Comparison of ENCODE assay signal across 16 mouse cellular contexts in genomic region chr14:114037063-114037462, GRCm38 (mm10).
"Had no signal": no experiment of that assay in that cellular context is flagged by ENCODE, and none has a peak within 500 bp of the region (broad histone marks: within the 10 kb centered on the region; RNA-seq: fewer than 3 reads in every experiment).

No protein-coding gene starts in this region.

- H3K4me2 ChIP-seq: limb, embryonic 12.5 days; liver, embryonic 13.5 days; lung, embryonic 15.5 days; midbrain, embryonic 12.5 days; neural tube, embryonic 13.5 days had no signal

- H3K4me3 ChIP-seq: limb, embryonic 12.5 days; liver, embryonic 13.5 days; lung, embryonic 15.5 days; megakaryocyte, embryonic 14.5 days; midbrain, embryonic 12.5 days; neural tube, embryonic 13.5 days had no signal

- H3K27me3 ChIP-seq: limb, embryonic 12.5 days; liver, embryonic 13.5 days; lung, embryonic 15.5 days; megakaryocyte, embryonic 14.5 days; midbrain, embryonic 12.5 days; neural tube, embryonic 13.5 days had no signal

- H3K9ac ChIP-seq: limb, embryonic 12.5 days; liver, embryonic 13.5 days; liver, postnatal 0 days; lung, embryonic 15.5 days; midbrain, embryonic 12.5 days; neural tube, embryonic 13.5 days had no signal

- H3K36me3 ChIP-seq: limb, embryonic 12.5 days; liver, embryonic 13.5 days; lung, embryonic 15.5 days; midbrain, embryonic 12.5 days; neural tube, embryonic 13.5 days had no signal

- H3K4me1 ChIP-seq: limb, embryonic 12.5 days; liver, embryonic 13.5 days; lung, embryonic 15.5 days; megakaryocyte, embryonic 14.5 days; midbrain, embryonic 12.5 days; neural tube, embryonic 13.5 days had no signal

- ATAC-seq: intestine, postnatal 0 days; liver, postnatal 0 days had no signal

- H3K27ac ChIP-seq: limb, embryonic 12.5 days; liver, embryonic 13.5 days; lung, embryonic 15.5 days; macrophage; midbrain, embryonic 12.5 days; neural tube, embryonic 13.5 days had no signal

- DNase-seq: kidney, adult 8-10 months; kidney, postnatal 10 days; kidney, postnatal 4 days; liver; liver, embryonic 13.5 days; liver, postnatal 0 days; lung, postnatal 14 days; right cerebral cortex, adult 18-20 months; right cerebral cortex, postnatal 25 days had no signal

- H3K9me3 ChIP-seq: limb, embryonic 12.5 days; liver, embryonic 13.5 days; lung, embryonic 15.5 days; midbrain, embryonic 12.5 days; neural tube, embryonic 13.5 days had no signal
